Mouse (Mus musculus): ENCODE data around the gene Otub2. TPM values are rescaled to one million over a fixed set of nuclear protein-coding genes. Genes with fewer than 3 reads are reported as not detected.
A peak's percentile ranks its signal among the peaks of the same experiment; 100 is the strongest.

The Otub2 gene
- total RNA-seq, 4 experiments from 2014 or later, result 26.6 to 51.6 (median 39.1) TPM

GRCm38 (mm10) chr12:103370861-103371260, 17.6 kb upstream of the Otub2 start:
- no peak for DNase-seq (ENCODE audit: low spot score in 2 of 2)

- DNase-seq (ENCODE audit: low spot score in 2 of 2), result peak in 1 of 2 experiments; percentile 57
Observed at GRCm38 (mm10) chr12:103371711-103372110, 16.8 kb upstream of the Otub2 start.

DNA sequence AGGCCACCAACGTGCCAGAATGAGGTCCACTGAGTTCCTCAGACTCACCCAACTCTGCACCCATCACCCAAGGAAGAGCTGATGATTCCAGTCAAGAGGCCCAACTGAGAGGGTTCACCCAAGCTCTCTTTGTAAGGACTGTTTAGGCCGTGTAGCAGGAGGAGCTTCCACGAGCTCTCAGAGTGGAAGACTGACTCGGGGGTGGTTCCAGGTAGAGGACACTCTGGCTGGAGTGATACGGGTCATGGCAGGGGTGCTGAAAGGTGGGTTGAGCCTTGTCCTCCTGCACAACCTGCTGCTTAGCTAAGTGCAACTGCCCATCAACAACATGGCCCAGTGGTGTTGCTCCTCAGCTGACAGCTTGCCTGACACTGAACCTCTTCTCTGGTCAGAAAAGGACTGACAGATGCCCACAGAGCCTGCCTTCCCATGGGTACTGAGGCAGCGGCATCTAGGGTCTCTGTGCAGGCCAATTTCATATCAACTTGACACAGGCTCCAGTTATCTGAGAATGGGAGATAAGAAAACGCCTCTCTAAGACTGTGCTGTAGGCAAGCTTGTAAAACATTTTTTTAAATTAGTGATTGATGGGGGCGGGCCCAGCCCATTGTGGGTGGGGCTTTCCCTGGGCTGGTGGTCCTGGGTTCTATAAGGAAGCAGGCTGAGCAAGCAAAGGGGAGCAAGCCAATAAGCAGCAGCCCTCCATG, 14.8 kb upstream of the Otub2 start:
- no peak for DNase-seq (ENCODE audit: low spot score in 2 of 2)

DNA sequence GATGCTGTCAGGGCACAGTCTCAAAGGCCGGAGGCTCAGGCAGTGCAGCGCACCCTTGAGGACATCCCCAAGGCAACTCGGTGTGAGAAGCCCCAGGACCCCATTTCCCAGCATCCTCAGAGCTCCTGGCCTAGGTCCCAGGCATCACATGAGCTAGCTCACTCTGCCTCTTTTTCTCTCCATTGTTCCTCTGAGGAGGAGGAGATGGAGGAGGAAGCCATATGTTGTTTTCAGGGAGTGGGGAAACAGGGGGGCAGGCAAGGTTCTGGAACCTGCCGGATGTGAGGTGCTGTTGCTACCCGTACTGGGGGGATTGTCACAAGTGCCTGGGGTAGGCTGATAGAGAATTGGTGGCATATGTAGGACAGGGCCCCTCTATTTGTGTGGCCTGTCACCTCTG, 12.4 kb upstream of the Otub2 start:
- DNase-seq (ENCODE audit: low spot score in 2 of 2), result peak; percentile 71 to 78

DNA sequence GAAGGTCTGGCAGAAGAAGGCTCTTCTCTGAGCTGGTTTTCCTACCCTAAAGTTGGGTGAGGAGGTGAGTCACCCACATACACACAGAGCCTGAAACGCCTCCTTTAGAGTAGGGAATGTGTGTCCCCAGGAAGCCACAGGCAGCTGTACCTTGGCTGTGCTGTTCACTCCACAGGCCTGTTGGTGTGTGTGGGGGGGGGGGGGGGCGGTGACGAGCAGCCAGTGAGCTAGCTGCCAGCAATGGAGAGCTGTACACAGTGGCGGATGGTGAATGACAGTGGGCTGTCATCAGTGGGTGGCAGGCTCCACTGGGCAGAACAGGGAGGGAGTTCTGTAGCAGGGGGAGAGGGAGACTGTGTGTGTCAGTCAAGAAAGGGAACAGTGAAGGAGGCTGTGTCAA, 11.7 kb upstream of the Otub2 start:
- DNase-seq (ENCODE audit: low spot score in 2 of 2), result peak; percentile 57 to 60

- DNase-seq (ENCODE audit: low spot score in 2 of 2), result no peak
Observed at GRCm38 (mm10) chr12:103380226-103380625, 8.3 kb upstream of the Otub2 start.

- DNase-seq (ENCODE audit: low spot score in 2 of 2), result no peak
Observed at GRCm38 (mm10) chr12:103389348-103389727, 856 bp downstream of the Otub2 start.

DNA sequence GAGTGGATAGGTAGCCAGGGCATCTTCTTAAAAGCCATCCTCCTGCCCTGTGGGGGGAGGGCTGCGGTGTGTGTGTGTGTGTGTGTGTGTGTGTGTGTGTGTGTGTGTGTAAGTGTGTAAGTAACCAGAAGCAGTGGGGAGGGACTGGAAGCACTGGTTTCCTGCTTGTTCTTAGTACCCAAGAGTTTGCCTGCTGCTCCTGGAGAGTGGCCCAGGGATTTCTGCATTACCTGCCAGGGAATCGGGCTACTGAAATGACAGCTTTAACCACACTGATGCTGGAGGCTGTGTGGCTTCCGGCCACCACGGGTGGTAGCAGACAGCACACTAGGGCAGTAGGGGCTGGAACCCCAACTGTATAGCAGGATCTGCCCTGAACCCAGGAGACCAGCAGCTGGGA, 1.5 kb downstream of the Otub2 start:
- DNase-seq (ENCODE audit: low spot score in 2 of 2), result no peak

DNA sequence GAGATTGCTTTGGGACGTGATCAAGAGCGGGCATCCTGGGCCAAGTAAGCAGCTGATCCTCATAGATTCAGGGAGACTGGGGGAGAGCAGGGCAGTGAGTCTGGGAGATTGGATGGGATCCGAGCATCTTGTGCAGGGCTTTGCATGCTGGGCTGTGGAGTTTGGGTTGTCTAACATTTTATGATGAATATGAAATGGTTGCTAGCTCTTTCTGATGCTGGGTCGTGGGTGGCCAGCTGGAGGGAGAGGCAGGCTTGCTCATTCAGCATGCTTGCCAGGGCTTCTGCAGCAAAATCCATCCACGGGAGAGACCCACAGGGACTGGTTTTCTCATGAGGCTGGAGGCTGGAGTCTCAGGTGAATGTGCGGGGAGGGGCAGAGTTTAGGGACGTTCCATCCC, 2.6 kb downstream of the Otub2 start:
- peak; percentile 65 to 73 for DNase-seq (ENCODE audit: low spot score in 2 of 2)

DNA sequence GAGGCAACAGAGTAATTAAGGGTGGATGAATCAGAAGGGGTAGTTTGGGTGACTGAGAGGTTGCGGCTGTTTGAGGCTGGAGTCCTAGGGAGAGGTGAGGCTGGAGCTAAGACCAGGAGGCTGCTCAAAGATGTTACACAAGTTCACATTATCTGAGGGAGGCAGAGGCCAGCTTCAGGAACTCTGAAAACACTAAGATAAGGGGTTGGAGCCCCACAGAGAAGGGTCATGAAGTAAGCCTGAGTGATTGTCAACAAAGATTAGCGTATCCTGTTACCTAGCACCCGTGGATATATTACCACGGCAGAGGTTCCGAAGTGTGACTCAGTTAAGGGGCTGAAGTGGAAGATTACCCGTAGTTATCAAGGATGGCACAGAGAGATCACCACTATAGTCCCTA, 5.0 kb downstream of the Otub2 start:
- DNase-seq (ENCODE audit: low spot score in 2 of 2), result no peak

DNA sequence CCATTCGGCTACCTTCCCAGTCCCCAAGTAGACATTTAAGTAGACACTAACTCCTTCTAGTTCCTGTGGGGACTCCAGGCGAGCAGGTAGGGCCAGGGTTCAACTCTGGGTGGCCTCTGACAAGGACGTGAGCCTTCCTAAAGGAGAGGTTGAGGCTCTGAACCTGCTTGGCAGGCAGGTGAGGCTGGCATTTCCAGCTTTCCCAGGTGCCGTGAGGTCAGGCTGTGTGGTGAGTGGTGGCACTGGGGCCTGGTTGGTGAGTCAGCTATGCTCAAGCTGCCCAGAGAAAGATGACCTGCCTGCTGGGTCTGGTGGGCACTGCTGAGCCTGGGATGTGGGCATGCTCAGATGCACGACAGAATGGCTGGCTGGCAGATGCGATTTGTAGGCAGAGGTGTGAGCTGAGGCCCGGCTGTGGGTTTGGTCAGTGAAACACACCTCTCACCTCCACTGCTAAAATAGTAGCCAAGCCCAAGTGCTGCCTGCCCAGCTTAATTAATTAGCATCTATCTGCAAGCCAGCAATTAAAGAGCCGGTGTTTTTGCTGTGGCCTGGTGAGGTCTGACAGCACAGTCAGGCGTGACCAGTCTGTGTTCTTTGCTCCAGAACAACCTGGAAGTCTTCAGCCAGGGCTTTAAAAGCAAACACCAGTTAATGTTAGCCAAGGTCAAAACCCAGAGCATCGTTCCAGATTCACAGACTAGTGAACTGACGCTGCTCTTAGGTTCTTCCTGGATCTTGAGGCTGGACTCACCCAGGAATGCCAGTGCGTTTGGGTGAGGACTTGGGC, 7.2 kb downstream of the Otub2 start:
- no peak for DNase-seq (ENCODE audit: low spot score in 2 of 2)

DNA sequence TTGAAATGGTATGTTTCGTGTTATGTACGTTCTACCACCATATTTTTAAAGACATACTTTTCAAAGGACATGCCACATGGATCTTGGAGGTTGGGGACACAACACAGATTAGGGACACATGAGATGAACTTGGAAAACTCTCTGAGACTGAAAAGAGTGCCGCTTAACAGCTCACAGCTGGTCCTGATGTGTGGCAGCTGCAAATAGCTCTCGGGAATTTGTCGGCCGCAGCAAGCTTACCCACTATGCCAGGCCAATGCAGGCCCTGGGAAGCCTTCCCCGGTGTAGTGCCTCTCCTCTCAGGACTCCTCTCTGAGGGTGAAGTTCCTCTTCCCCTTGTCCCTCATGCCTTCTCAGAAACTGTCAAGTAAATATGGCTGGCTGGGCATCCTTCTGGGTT, 8.3 kb downstream of the Otub2 start:
- DNase-seq (ENCODE audit: low spot score in 2 of 2), result no peak

- DNase-seq (ENCODE audit: low spot score in 2 of 2), result no peak
Observed at GRCm38 (mm10) chr12:103404131-103404530, 15.6 kb downstream of the Otub2 start.

GRCm38 (mm10) chr12:103407720-103408119, 19.2 kb downstream of the Otub2 start, which contains the start of gene 9330161L09Rik:
Gene 9330161L09Rik (minus strand): TSS chr12:103407820.
- no peak for DNase-seq (ENCODE audit: low spot score in 2 of 2)

DNA sequence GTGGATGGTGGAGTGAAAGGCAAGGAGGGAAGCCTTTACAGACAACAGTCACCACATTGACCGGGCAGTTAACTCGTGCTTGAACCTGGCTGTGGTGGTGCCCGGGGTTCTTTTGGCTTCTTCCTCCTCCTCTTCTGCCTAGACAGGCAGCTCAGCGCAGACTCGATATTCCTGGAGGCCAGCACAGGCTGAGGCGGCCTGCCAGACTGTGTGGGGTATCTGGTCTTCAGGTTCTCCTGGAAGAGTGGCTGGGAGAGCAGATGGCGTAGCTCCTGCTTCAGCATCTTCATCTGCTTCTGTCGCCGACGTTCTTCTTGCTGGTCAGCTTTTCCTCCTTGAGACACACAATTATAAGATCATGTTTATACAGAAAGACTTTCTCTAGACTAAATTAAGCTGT, 19.7 kb downstream of the Otub2 start:
- DNase-seq (ENCODE audit: low spot score in 2 of 2), result peak in 1 of 2 experiments; percentile 61

GRCm38 (mm10) chr12:103425016-103425728, 36.7 kb downstream of the Otub2 start:
- no peak for DNase-seq (ENCODE audit: low spot score in 2 of 2)

GRCm38 (mm10) chr12:103425729-103426470, 37.4 kb downstream of the Otub2 start, which contains the start of gene Ddx24:
Gene Ddx24 (minus strand): TSS chr12:103425830.
- DNase-seq (ENCODE audit: low spot score in 2 of 2), result peak; percentile 99

GRCm38 (mm10) chr12:103426710-103427109, 38.2 kb downstream of the Otub2 start:
- no peak for DNase-seq (ENCODE audit: low spot score in 2 of 2)

DNA sequence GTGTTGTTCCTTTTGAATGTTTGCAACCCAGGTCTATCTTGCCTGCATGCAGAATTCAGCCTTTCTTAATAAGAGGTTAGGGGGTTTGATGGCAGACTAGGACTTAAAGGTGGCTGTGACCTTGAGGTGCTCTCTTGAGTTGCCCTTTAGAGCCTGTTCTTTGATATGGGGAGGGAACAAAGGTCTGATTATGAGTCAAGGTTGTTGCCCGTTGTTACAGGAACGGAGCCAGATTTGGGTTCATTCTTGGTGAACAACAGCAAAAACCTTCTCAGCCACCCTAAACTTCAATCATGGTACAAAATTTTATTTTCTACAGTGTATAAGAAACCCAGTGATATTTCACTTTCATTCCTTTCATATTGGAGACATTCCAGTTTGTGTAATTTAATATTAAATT, 44.9 kb downstream of the Otub2 start:
- peak in 1 of 2 experiments; percentile 1 for DNase-seq (ENCODE audit: low spot score in 2 of 2)

GRCm38 (mm10) chr12:103433986-103434731, 45.7 kb downstream of the Otub2 start, which contains the start of gene Ifi27:
Gene Ifi27 (plus strand): TSS chr12:103434211.
- DNase-seq (ENCODE audit: low spot score in 2 of 2), result peak; percentile 63 to 71

Measured in layer of hippocampus, adult 8-10 months (tissue).